Mouse (Mus musculus) hindbrain, postnatal 0 days (tissue): ENCODE data around the gene Megf11. TPM values are rescaled to one million over a fixed set of nuclear protein-coding genes. Genes with fewer than 3 reads are reported as not detected.

ENCODE experiments used
- ATAC-seq: fragments of 200-750 bp; cut with Nextera tagmentation; 2 replicates; pipeline ENCODE4 v1.8.0; 2017; ENCODE audit warnings: mild to moderate bottlenecking, moderate TSS enrichment, moderate library complexity
- DNase-seq: peaks from one replicate; pipeline ENCODE4 v3.0.0-alpha.2; 2015; ENCODE audit warnings: low spot score
- H3K27ac ChIP-seq: fragments of 300-500 bp; sonication (generic); 2 replicates; pipeline ENCODE4 v1.5.1; 2014; ENCODE audit warnings: mild to moderate bottlenecking
- H3K27me3 ChIP-seq: fragments of 300-500 bp; sonication (generic); 2 replicates; pipeline ENCODE4 v1.6.1; 2014; ENCODE audit warnings: low read length, mixed read lengths; ENCODE audit not compliant: insufficient read depth
- H3K36me3 ChIP-seq: fragments of 300-500 bp; sonication (generic); 2 replicates; pipeline ENCODE4 v1.6.1; 2014; ENCODE audit warnings: low read length, mixed read lengths; ENCODE audit not compliant: insufficient read depth
- H3K4me1 ChIP-seq: fragments of 300-500 bp; sonication (generic); 2 replicates; pipeline ENCODE4 v1.6.1; 2014; ENCODE audit warnings: antibody characterized with exemption, low read length, mixed read lengths; ENCODE audit not compliant: insufficient read depth
- H3K4me2 ChIP-seq: fragments of 300-500 bp; sonication (generic); 2 replicates; pipeline ENCODE4 v1.6.1; 2014; ENCODE audit warnings: low read depth, mild to moderate bottlenecking, low read length, moderate library complexity, mixed read lengths
- H3K4me3 ChIP-seq: fragments of 300-500 bp; sonication (generic); 2 replicates; pipeline ENCODE4 v1.5.1; 2014; ENCODE audit warnings: low read length
- H3K9ac ChIP-seq: fragments of 300-500 bp; sonication (generic); replicated peaks from 2 replicates; pipeline ENCODE4 v1.6.1; 2014; ENCODE audit warnings: mild to moderate bottlenecking, low read length, moderate library complexity, mixed read lengths
- H3K9me3 ChIP-seq: fragments of 300-500 bp; sonication (generic); 2 replicates; pipeline ENCODE4 v1.6.1; 2016; ENCODE audit warnings: low read length, mixed read lengths
- CTCF ChIP-seq: IDR thresholded peaks from 2 replicates; pipeline ENCODE4 v1.5.1; 2016; ENCODE audit warnings: antibody characterized with exemption, control low read depth, low read depth
- WGBS: fragments of 180-500 bp; shearing (Covaris S2); extraction: QIAGEN DNeasy Blood & Tissue Kit; methylation state at CpG from one replicate; pipeline ENCODE4 v1.1.7; 2014; 5-methylcytosine and 5-hydroxymethylcytosine counted together
- polyA plus RNA-seq: library from polyadenylated mRNA; unstranded; fragments of >200 nt; fragmentation: Nextera tagmentation; extraction: Ambion mirVana; gene quantifications from 2 replicates; pipeline ENCODE4 v1.2.1, GENCODE M21; 2015
- total RNA-seq: library from RNA; depleted of rRNA; stranded (reverse); fragments of >200 nt; gene quantifications from 2 replicates; pipeline ENCODE4 v1.2.3, GENCODE M21; 2014

The Megf11 gene
- total and polyA plus RNA-seq, 2 experiments from 2014 or later, result 16.1 to 38.2 TPM

DNA sequence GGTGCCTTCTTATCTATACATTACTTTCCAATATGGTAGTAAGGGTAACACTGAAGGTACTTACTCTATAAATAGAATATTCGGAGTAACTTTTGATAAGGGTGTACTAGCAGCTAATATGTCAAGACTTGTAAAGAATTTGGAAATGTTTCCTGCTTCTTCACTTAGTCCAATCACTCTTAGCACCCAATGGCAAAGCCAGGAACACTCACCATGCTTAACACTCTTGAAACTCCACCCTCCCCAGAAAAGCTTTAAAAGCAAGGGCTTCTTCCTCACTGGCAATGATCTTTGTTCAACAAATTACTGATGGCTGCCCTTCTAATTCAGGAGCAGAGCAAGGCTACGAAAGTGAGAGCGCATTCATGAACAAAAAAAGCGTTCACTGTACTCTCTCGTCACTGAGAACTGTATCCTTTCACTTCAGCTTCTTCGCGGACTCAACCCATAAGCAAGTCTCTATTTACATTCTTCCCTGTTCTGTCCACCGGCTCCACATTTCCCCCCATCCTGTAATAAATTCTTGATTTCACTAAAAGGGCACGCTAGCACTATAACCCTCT, 350.7 kb downstream of the Megf11 start:
- Histone ChIP-seq H3K27ac (peak overlapping the region; percentile 97), H3K4me1 (no peaks in the 10 kb centered on the region), H3K9me3 (no peaks in the 10 kb centered on the region), H3K4me2 (peak overlapping the region; percentile 72), H3K36me3 (no peaks in the 10 kb centered on the region), H3K27me3 (no peaks in the 10 kb centered on the region), H3K4me3 (peak overlapping the region; percentile 99), H3K9ac (peak overlapping the region; percentile 96)
- DNase-seq (peak; percentile 2), ATAC-seq (no peak)
- 11% methylated on average over 9 of the region's 9 CpGs for WGBS
- TF ChIP-seq CTCF, result no peak

DNA sequence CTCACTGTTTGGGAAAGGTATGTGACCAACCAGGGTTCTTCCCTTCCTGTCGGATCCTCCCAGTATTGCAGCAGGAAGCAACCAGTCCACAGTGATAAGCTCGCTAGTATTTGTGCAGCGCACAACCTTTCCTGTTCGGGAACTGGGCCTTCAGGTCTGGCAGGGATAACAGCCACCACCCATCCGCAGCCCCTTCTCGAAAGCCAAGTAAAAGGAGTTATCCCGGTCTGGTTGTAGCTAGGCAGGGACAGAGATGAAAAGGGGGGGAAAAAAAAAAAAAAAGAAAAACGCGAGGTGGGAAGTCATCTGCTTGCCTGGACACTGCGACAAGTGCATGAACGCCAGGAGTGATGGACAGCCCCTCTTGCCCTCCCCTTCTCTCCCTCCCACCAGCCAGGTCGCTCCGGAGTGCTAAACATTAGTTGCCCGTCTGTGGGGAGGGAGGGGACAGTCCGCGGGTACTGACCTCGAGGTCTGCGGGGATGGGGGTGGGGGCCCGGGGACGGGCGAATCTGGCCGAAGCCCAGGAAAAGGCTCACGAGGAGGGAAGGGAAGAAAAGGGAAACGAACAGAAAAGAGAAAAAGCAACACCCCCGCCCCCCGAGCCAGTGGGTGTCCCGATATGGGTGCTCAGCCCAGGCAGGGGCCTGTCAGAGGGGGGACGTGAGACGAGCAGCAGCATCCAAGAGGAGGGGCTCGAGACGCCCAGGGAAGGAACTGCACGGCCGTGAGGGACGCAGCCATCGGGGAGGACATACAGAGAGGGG, 351.4 kb downstream of the Megf11 start:
- H3K4me1 ChIP-seq, result no peaks in the 10 kb centered on the region
- H3K27me3 ChIP-seq, result no peaks in the 10 kb centered on the region
- ATAC-seq, result peak; percentile 79
- 1% methylated on average over 32 of the region's 35 CpGs for WGBS
- H3K36me3 ChIP-seq, result no peaks in the 10 kb centered on the region
- DNase-seq, result peak; percentile 74
- peak overlapping the region; percentile 96 for H3K9ac ChIP-seq
- H3K4me3 ChIP-seq, result peak overlapping the region; percentile 99
- no peaks in the 10 kb centered on the region for H3K9me3 ChIP-seq
- peak overlapping the region; percentile 97 for H3K27ac ChIP-seq
- peak; percentile 65 for TF ChIP-seq CTCF
- H3K4me2 ChIP-seq, result peak overlapping the region; percentile 72

DNA sequence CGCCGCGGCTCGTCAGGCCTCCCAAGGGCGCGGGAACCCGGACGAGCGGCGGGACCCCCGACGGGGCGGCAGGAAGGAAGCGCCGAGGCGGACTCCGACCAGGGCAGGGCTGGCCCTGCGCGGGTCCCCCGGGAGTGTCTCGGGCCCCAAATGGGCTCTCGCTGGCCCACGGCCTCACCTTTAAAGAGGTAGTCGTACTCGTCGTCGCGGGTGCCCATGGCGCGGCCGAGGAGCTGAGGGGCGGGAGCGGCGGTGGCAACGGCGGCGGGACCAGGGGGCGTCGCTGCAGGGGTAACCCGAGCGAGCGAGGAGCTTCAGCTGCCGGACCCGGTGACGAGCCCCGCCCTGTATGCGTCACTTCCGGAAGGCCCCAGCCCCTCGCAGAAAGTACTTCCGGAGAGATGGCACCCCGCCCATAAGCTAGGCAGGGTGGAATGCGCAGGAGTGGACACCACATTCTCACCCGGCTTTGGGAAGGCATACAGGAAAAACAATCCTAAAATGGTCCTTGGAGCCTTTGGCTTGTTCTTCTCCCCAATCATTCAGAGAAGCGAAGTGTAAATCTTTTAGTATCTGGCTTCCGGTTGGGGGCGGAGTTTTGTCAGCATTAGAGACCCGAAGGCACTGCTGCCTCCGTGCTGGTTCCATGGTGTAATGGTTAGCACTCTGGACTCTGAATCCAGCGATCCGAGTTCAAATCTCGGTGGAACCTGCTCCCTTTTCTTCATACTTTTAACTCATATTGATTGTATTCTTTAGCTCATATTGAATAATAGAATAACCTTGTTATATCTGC, 352.2 kb downstream of the Megf11 start, which contains the start of gene Rab11a:
TSS of gene Rab11a (minus strand) at position 353 of the 796 bp plus-strand sequence.
- Histone ChIP-seq H3K9ac (peak within 1 kb of the TSS; percentile 96), H3K9me3 (no peaks in the 10 kb centered on the region), H3K4me1 (no peaks in the 10 kb centered on the region), H3K27ac (peak within 1 kb of the TSS; percentile 97), H3K36me3 (no peaks in the 10 kb centered on the region), H3K27me3 (no peaks in the 10 kb centered on the region), H3K4me2 (peak within 1 kb of the TSS; percentile 72), H3K4me3 (peak within 1 kb of the TSS; percentile 99)
- no peak for TF ChIP-seq CTCF
- peak; percentile 97 for ATAC-seq
- under 1% methylated on average over 59 of the region's 61 CpGs for WGBS
- DNase-seq, result peak; percentile 97

- no peak for ATAC-seq
- Histone ChIP-seq H3K27me3 (no peaks in the 10 kb centered on the region), H3K27ac (no peak overlapping the region), H3K4me2 (no peak overlapping the region), H3K9me3 (no peaks in the 10 kb centered on the region), H3K4me1 (no peaks in the 10 kb centered on the region), H3K36me3 (no peaks in the 10 kb centered on the region), H3K9ac (no peak overlapping the region), H3K4me3 (no peak overlapping the region)
- no peak for TF ChIP-seq CTCF
- no peak for DNase-seq
- 87% methylated on average over 2 of the region's 2 CpGs for WGBS
Observed at GRCm38 (mm10) chr9:64739001-64739400, 353.6 kb downstream of the Megf11 start.

- no peaks in the 10 kb centered on the region for H3K4me1 ChIP-seq
- H3K4me2 ChIP-seq, result no peak overlapping the region
- no peak overlapping the region for H3K9ac ChIP-seq
- H3K9me3 ChIP-seq, result no peaks in the 10 kb centered on the region
- H3K36me3 ChIP-seq, result no peaks in the 10 kb centered on the region
- no peak overlapping the region for H3K4me3 ChIP-seq
- H3K27ac ChIP-seq, result no peak overlapping the region
- H3K27me3 ChIP-seq, result no peaks in the 10 kb centered on the region
- no peak for TF ChIP-seq CTCF
- DNase-seq (no peak), ATAC-seq (no peak)
- 57% methylated on average over 1 of the region's 1 CpGs for WGBS
Observed at GRCm38 (mm10) chr9:64742453-64742852, 357.0 kb downstream of the Megf11 start.

DNA sequence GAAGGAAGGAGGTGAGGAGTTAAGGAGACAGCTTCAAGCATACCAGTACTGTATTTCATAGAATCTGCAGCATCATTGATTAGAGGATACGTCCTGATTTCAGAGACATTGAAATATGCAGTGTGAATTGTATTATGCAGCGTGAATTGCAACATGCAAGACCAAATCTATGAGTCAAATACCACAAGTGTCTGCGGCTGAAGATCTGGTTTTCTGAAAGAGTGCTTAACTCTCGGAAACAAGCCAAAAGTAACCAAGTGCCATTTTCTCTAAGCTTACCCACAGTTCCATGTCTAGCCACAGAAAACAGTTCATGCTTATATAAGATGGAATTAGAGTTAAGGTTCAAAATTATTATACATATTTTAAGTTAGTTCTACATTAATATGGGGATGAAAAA, 362.3 kb downstream of the Megf11 start:
- H3K4me1 ChIP-seq, result no peaks in the 10 kb centered on the region
- 84% methylated on average over 4 of the region's 4 CpGs for WGBS
- DNase-seq, result no peak
- H3K27me3 ChIP-seq, result no peaks in the 10 kb centered on the region
- no peak for TF ChIP-seq CTCF
- H3K4me3 ChIP-seq, result no peak overlapping the region
- H3K27ac ChIP-seq, result no peak overlapping the region
- no peak for ATAC-seq
- no peak overlapping the region for H3K4me2 ChIP-seq
- no peak overlapping the region for H3K9ac ChIP-seq
- H3K36me3 ChIP-seq, result no peaks in the 10 kb centered on the region
- no peaks in the 10 kb centered on the region for H3K9me3 ChIP-seq
